Mouse (Mus musculus) limb, embryonic 14.5 days (tissue): ENCODE measurements around the gene Gm13178. TPM values are rescaled to one million over a fixed set of nuclear protein-coding genes. Genes with fewer than 3 reads are reported as not detected.
A peak's percentile ranks its signal among the peaks of the same experiment; 100 is the strongest.

ENCODE experiments used
- ATAC-seq: fragments of 200-750 bp; cut with Nextera tagmentation; 2 replicates; pipeline ENCODE4 v1.8.0; 2017; ENCODE audit warnings: low read depth, moderate number of reproducible peaks, moderate TSS enrichment; ENCODE audit not compliant: low FRiP score
- DNase-seq: peaks from one replicate; pipeline ENCODE4 v3.0.0-alpha.2; 2015; ENCODE audit warnings: low spot score
- H3K27ac ChIP-seq: fragments of 300-500 bp; sonication (generic); replicated peaks from 2 replicates; pipeline ENCODE4 v1.5.1; 2014; ENCODE audit warnings: low read depth, mild to moderate bottlenecking, low read length, moderate library complexity, mixed read lengths
- H3K27me3 ChIP-seq: fragments of 300-500 bp; sonication (generic); 2 replicates; pipeline ENCODE4 v1.6.1; 2014; ENCODE audit warnings: low read length, mixed read lengths; ENCODE audit not compliant: control insufficient read depth, insufficient read depth
- H3K36me3 ChIP-seq: fragments of 300-500 bp; sonication (generic); 2 replicates; pipeline ENCODE4 v1.6.1; 2014; ENCODE audit warnings: mild to moderate bottlenecking, low read length, moderate library complexity, mixed read lengths; ENCODE audit not compliant: control insufficient read depth, insufficient read depth
- H3K4me1 ChIP-seq: fragments of 300-500 bp; sonication (generic); 2 replicates; pipeline ENCODE4 v1.6.1; 2014; ENCODE audit warnings: antibody characterized with exemption, low read length, mixed read lengths; ENCODE audit not compliant: control insufficient read depth, insufficient read depth
- H3K4me2 ChIP-seq: fragments of 300-500 bp; sonication (generic); replicated peaks from 2 replicates; pipeline ENCODE4 v1.6.1; 2014; ENCODE audit warnings: low read depth, mild to moderate bottlenecking, low read length, moderate library complexity; ENCODE audit not compliant: severe bottlenecking
- H3K4me3 ChIP-seq: fragments of 300-500 bp; sonication (generic); replicated peaks from 2 replicates; pipeline ENCODE4 v1.5.1; 2014; ENCODE audit warnings: low read length
- H3K9ac ChIP-seq: fragments of 300-500 bp; sonication (generic); 2 replicates; pipeline ENCODE4 v1.6.1; 2014; ENCODE audit warnings: mild to moderate bottlenecking, low read depth, low read length, moderate library complexity; ENCODE audit not compliant: severe bottlenecking
- H3K9me3 ChIP-seq: fragments of 300-500 bp; sonication (generic); 2 replicates; pipeline ENCODE4 v1.6.1; 2016; ENCODE audit warnings: low read length; ENCODE audit not compliant: control insufficient read depth
- POLR2A ChIP-seq: fragments of 200-500 bp; IDR thresholded peaks from 2 replicates; pipeline ENCODE4 v1.8.0; 2012; ENCODE audit warnings: inconsistent platforms, mild to moderate bottlenecking, moderate library complexity, borderline replicate concordance; ENCODE audit not compliant: insufficient read depth, insufficient read length; ENCODE audit errors: extremely low read depth
- WGBS: fragments of 180-500 bp; shearing (Covaris S2); extraction: QIAGEN DNeasy Blood & Tissue Kit; methylation state at CpG from one replicate; pipeline ENCODE4 v1.1.7; 2014; 5-methylcytosine and 5-hydroxymethylcytosine counted together
- polyA plus RNA-seq, 2 experiments: library from polyadenylated mRNA; depleted of rRNA in 1 of 2; stranded (reverse) in 1 of 2; unstranded in 1 of 2; fragments of >200 nt; fragmentation: Nextera tagmentation in 1 of 2; extraction: Ambion mirVana in 1 of 2; gene quantifications; 2 replicates each; pipeline versions ENCODE4 v1.2.1 to v1.2.3; 2012 to 2014

Gm13178 gene
- polyA plus RNA-seq (2012; rRNA removed) (not detected in 2 replicates), polyA plus RNA-seq (2014; fragmentation: Nextera tagmentation; extraction: Ambion mirVana) (not detected in 2 replicates)

- no peaks in the 10 kb centered on the region for H3K9me3 ChIP-seq
- H3K27ac ChIP-seq, result no peak within 1 kb of the TSS
- no peaks in the 10 kb centered on the region for H3K36me3 ChIP-seq
- WGBS, result 84% methylated on average over 1 of the region's 1 CpGs
- H3K27me3 ChIP-seq, result no peaks in the 10 kb centered on the region
- H3K4me1 ChIP-seq, result no peaks in the 10 kb centered on the region
- DNase-seq, result no peak
- no peak within 1 kb of the TSS for H3K9ac ChIP-seq
- H3K4me3 ChIP-seq, result no peak within 1 kb of the TSS
- no peak for ATAC-seq
- H3K4me2 ChIP-seq, result no peak within 1 kb of the TSS
- TF ChIP-seq POLR2A, result no peak
Measured at GRCm38 (mm10) chr4:144721304-144721703, at the start of gene Gm13178. Gm13178 (minus strand) TSS chr4:144721404.

GRCm38 (mm10) chr4:144765722-144766121 is 44.5 kb upstream of the Gm13178 start:
- Histone ChIP-seq H3K36me3 (no peaks in the 10 kb centered on the region), H3K4me2 (no peak overlapping the region), H3K9me3 (no peaks in the 10 kb centered on the region), H3K4me1 (no peaks in the 10 kb centered on the region), H3K9ac (no peak overlapping the region), H3K4me3 (no peak overlapping the region), H3K27me3 (no peaks in the 10 kb centered on the region), H3K27ac (no peak overlapping the region)
- DNase-seq (peak; percentile 70), ATAC-seq (no peak; the same call in 1 of the 2 replicates)
- 20% methylated on average over 2 of the region's 2 CpGs for WGBS
- no peak for TF ChIP-seq POLR2A

GRCm38 (mm10) chr4:144749139-144749538 is 27.9 kb upstream of the Gm13178 start:
- peak; percentile 9; the same call in 1 of the 2 replicates for ATAC-seq

GRCm38 (mm10) chr4:144719691-144720090 is 1.5 kb downstream of the Gm13178 start:
- 87% methylated on average over 1 of the region's 1 CpGs for WGBS
- no peaks in the 10 kb centered on the region for H3K36me3 ChIP-seq
- no peaks in the 10 kb centered on the region for H3K4me1 ChIP-seq
- DNase-seq, result no peak
- no peak overlapping the region for H3K9ac ChIP-seq
- ATAC-seq, result no peak
- no peak for TF ChIP-seq POLR2A
- H3K9me3 ChIP-seq, result no peaks in the 10 kb centered on the region
- no peak overlapping the region for H3K4me2 ChIP-seq
- H3K4me3 ChIP-seq, result no peak overlapping the region
- H3K27me3 ChIP-seq, result no peaks in the 10 kb centered on the region
- H3K27ac ChIP-seq, result no peak overlapping the region

More at GRCm38 (mm10) chr4:144749139-144749538, 27.9 kb upstream of the Gm13178 start:
- Histone ChIP-seq H3K27me3 (no peaks in the 10 kb centered on the region), H3K36me3 (no peaks in the 10 kb centered on the region), H3K4me3 (no peak overlapping the region), H3K4me2 (no peak overlapping the region), H3K27ac (no peak overlapping the region), H3K9me3 (no peaks in the 10 kb centered on the region), H3K9ac (no peak overlapping the region), H3K4me1 (0 out of 2 replicates have a peak, but pooled peaks cover 4% of the 10 kb centered on the region)
- DNase-seq, result no peak
- WGBS, result 3% methylated on average over 1 of the region's 1 CpGs
- no peak for TF ChIP-seq POLR2A

GRCm38 (mm10) chr4:144718288-144718687 is 2.9 kb downstream of the Gm13178 start:
- H3K9ac ChIP-seq, result no peak overlapping the region
- no peaks in the 10 kb centered on the region for H3K4me1 ChIP-seq
- H3K27me3 ChIP-seq, result no peaks in the 10 kb centered on the region
- H3K4me3 ChIP-seq, result no peak overlapping the region
- H3K27ac ChIP-seq, result no peak overlapping the region
- no peak overlapping the region for H3K4me2 ChIP-seq
- TF ChIP-seq POLR2A, result no peak
- H3K36me3 ChIP-seq, result no peaks in the 10 kb centered on the region
- no peaks in the 10 kb centered on the region for H3K9me3 ChIP-seq
- 93% methylated on average over 1 of the region's 1 CpGs for WGBS
- ATAC-seq, result no peak
- DNase-seq, result no peak
